Mouse (Mus musculus) megakaryocyte progenitor cell, adult 5-6 weeks (primary cell): ENCODE data around the gene Mrps12. TPM values are rescaled to one million over a fixed set of nuclear protein-coding genes. Genes with fewer than 3 reads are reported as not detected.

Experiments
- ATAC-seq: replicated peaks from 2 replicates; pipeline ENCODE4 v1.8.0; 2016; ENCODE audit warnings: mild to moderate bottlenecking, moderate TSS enrichment, inconsistent platforms; ENCODE audit not compliant: poor library complexity
- total RNA-seq, 2 experiments: library from RNA; stranded (forward) in 1 of 2; stranded (reverse) in 1 of 2; fragments of 157-497, 149-512 nt in 1 of 2; fragments of 200-1000 nt in 1 of 2; gene quantifications; 2 replicates each; pipeline versions ENCODE4 v1.2.3 to v1.2.4; 2015 to 2017

Mrps12 gene
- total RNA-seq (2015) = 104 and 122 TPM in 2 replicates
- 44.1 and 59.1 TPM in 2 replicates for total RNA-seq (2017)

- ATAC-seq = peak; percentile 96
Observed at GRCm38 (mm10) chr7:28741709-28742438, at the start of gene Mrps12, which contains the start of gene Sars2. Gene Mrps12, minus strand, starts transcription at chr7:28741820. Gene Sars2, plus strand, starts transcription at chr7:28741992.

- no peak for ATAC-seq
Observed at GRCm38 (mm10) chr7:28790066-28790806, 48.6 kb upstream of the Mrps12 start.

GRCm38 (mm10) chr7:28789235-28789634 lies 47.6 kb upstream of the Mrps12 start:
- ATAC-seq = no peak

DNA sequence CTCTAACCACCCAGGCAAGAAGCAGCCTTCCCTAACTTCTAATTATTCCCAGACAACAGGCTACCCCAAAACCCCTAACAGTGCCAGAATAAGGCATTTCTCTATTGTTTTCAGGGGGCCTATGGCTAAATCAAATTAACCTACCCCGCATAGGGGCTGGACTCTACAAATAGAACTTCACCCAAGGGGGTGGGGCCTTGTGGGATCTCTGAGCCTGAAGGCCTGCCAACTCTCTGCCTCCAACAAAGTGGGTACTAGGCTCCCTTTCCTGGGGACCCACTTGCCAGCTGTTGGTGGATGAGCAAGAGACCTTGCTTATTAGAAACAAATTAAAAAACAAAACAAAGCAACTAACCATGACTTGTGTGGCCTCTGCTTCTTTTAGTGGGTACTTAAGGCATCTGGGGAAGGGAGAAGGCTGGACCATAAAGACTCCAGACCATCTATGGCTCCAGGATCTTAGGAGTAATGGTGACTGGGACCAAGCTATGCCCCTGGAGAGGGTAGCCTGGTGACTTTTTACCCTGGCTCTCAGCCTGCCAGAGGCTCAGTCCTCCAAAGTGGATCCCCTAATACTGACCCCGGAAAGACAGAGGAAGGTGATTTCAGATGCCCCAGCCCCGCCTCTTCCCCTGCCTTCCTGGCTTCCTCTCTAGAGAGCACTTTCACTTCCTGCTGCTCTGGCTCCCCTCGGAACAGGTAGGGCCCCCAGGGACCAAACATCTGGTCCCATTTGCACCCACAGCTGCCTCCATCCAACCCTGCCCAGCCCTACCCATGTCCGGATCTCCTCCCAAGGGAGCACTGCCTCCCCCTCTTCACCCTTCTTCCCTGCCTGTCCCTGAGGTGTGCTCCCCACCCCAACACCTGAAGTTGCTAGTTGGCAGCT lies 46.9 kb upstream of the Mrps12 start, which contains the start of gene Rinl:
Gene Rinl, plus strand, starts transcription at position 663 of the 889 bp plus-strand sequence.
- peak; percentile 58; the same call in 1 of the 2 replicates for ATAC-seq

DNA sequence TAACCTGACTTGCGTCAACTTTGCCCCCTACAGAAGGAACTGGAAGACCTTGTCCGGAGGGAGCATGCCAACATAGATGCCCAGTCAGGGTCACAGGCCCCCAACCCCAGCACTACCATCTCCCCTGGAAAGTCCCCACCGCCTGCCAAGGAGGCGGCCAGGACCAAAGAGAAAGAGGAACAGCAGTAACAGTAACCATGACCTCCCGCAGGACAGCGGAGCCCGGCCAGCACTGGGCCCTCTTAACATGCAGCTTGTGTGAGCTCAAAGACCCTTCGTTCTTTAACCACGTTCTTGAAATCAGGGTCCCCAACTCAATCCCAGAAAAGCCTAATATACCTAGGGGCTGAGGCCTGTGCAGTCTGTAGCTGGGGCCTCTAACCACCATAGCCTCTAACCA lies 46.3 kb upstream of the Mrps12 start:
- no peak for ATAC-seq

DNA sequence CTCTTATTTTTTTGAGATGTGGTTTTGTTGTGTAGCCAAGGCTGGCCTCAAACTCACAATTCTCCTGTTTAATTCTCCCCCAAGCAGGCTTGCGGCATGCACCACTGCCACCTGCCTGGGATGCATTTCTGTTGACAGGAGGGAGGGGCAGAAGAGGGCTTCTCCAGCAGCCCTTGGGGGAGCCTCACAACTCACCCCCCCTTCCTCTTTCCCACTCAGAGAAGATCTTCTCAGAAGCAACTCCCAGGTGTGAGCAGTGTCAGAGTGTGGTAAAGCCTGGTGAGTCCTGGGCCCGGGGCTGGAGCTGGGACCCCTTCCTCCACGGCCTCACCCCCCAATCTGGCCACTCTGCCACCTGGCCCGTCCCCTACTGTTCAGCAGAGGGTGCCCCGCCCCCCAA lies 43.5 kb upstream of the Mrps12 start:
- ATAC-seq = no peak

GRCm38 (mm10) chr7:28781261-28781663 lies 39.6 kb upstream of the Mrps12 start:
- ATAC-seq = peak; percentile 82

DNA sequence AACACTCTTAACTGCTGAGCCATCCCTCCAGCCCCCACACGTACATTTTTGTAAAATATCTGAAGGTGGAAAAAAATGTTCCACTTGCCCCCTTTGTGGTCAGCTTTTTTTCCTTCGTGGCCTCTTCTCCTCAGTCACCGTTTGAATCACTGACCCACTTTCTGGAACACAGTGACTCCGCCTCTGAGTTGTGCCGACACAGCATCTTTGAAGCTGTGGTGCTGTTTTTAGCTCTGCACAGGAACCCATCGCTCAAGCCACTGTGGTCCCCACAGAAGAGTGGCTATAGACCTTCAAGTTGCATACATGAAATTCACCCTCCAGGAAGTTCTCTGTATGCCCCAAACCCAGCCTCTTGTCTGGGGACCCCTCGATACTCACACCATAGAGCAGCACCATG lies 39.2 kb upstream of the Mrps12 start:
- ATAC-seq = no peak

- peak; percentile 90 for ATAC-seq
Observed at GRCm38 (mm10) chr7:28780067-28780658, 38.5 kb upstream of the Mrps12 start.

DNA sequence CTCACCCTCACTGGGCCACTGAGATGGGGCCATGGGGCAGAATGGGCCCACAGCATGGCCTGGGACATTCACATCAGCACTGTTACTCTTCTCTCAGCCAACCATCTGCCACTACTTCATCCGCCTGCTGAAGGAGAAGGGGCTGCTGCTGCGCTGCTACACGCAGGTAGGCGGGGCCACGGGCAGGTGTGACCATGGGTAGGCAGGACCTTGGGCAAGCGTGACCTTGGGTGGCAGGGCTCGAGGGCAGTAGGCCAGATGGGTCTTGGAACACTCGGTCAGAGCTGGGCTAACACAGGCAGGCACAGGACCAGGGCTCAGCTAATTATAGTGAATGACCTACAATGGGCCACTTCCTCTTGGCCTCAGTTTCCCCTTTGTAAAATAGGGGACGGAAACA lies 37.2 kb upstream of the Mrps12 start:
- ATAC-seq = no peak

DNA sequence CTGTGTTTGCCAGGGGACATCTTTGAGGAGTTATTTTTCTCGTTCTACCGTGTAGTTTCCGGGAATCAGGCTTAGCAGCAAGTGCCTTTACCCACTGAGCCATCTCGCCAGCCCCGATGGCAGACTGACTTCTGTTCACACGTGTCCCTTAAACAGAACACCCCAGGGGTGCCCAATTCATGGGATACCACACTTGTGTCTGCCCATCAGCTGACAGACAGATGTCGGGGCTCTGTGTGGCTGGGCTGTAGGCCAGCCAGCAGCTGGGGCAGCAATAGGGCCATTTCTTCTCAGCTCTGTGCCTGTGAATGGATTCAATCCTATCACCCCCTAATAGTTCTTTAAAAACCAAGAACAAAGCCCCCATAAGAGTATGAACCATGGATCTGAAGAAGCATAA lies 33.5 kb upstream of the Mrps12 start:
- ATAC-seq = no peak

- no peak for ATAC-seq
Observed at GRCm38 (mm10) chr7:28774164-28774563, 32.5 kb upstream of the Mrps12 start.

- no peak for ATAC-seq
Observed at GRCm38 (mm10) chr7:28773163-28773562, 31.5 kb upstream of the Mrps12 start.

GRCm38 (mm10) chr7:28771867-28772266 lies 30.2 kb upstream of the Mrps12 start:
- ATAC-seq = no peak

DNA sequence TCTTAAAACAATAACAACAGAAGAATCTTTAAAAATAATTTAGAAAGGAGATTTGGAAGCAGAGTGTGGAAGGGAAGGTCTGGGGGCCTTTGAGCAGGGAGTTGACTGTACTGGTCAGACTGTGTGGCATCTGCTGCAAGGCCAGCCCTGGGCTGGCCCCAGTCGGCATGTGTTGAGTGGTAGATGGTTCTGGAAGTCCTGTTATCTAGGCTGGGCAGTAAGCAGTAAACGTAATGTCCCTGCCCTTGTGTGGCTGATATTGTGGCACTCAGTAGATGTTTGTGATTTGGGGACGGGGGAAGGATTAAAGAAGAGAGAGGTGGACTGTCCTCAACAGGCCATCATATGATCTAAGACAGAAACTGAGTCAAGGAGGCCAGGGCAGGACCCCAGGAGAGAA lies 28.7 kb upstream of the Mrps12 start:
- peak; percentile 13; the same call in 1 of the 2 replicates for ATAC-seq

DNA sequence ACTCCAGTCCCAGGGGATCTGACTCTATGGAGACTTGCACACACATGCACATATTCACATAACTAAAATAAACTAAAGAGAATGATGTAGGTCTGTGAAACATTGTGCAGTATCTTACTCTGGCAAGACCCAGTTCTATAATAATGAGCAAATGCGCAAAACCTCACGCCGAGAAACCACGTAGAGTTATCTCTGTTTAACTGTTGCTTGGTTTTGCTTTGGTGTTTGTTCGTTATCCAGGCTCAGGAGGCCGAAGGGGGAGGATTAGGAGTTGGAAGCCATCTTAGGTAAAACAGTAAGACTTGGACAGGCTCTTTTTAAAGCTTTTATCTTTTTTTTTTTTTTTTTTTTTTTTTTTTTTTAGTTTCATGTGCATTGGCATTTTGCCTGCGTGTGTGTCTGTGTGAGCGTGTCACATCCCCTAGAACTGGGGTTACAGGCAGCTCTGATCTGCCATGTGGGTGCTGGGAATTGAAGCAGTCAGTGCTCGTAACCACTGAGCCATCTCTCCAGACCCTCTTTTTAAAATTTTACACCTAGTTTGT lies 27.9 kb upstream of the Mrps12 start:
- peak; percentile 19; the same call in 1 of the 2 replicates for ATAC-seq

DNA sequence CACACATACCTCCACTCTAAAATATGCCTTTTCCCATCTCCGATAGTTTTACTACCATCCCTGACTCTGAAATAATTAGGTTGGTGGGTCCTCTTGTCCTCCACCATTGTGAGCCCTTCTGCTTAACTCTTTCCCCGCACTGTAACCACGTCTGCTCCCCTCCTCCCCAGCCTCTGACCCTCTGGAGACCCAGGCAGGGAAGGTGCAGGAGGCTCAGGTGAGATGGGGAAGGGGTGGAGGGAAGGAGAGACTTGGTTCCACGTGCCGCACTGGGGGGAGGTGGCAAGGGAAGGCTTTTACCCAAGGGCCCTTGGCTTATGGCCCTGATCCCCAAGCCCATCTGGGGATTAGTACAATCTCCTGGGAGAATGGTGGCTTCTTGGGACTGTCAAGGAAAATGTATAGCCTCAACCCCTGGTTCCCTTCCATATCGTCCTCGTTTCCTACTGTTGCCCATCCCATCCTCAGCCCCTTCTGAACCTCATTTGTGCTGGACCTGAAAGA lies 25.9 kb upstream of the Mrps12 start, which contains the start of gene Nfkbib:
Gene Nfkbib, minus strand, starts transcription at position 51 of the 504 bp plus-strand sequence.
- no peak for ATAC-seq

- ATAC-seq = no peak
Observed at GRCm38 (mm10) chr7:28766910-28767309, 25.3 kb upstream of the Mrps12 start.

DNA sequence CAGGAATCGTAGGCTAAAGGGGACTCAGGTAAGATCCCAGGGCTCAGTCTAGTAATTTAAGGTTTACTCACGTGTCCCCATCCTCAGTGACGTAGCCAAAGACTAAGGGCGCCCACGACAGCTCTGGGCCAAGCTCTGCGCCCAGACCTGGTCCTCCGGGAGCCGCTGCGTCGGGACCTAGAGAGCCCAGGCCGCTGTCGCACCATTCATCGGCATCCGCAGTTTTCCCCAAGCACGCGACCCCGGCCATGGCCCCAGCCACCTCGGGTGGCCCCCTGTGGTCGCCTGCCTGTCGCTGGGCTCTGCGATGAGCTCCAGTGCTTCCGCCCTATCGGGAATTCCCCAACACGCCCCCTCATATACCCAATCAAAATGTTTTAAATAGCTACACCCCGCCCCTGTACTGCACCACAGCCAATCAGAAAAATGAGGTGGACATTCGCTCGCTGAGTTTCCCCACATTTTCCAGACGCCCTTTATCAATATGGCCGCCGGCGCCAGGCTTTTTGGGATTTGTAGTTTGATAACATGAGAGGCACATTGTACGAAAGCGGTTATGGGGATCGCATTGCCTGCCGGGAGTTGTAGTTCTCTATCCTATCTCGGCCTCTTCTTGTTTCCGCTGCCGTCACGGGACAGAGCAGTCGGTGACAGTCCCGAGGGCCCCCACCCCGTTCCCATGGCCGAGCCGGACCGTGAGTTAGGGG lies 24.7 kb upstream of the Mrps12 start, which contains the start of gene Sirt2:
Gene Sirt2, plus strand, starts transcription at position 563 of the 707 bp plus-strand sequence.
- peak; percentile 88 for ATAC-seq
